Mouse (Mus musculus) thymus, postnatal 4 days (tissue): ENCODE data around the gene Rabggta.
A peak's percentile ranks its signal among the peaks of the same experiment; 100 is the strongest.

Experiments
- DNase-seq: peaks from one replicate; pipeline ENCODE4 v3.0.0; 2021

The Rabggta gene

DNA sequence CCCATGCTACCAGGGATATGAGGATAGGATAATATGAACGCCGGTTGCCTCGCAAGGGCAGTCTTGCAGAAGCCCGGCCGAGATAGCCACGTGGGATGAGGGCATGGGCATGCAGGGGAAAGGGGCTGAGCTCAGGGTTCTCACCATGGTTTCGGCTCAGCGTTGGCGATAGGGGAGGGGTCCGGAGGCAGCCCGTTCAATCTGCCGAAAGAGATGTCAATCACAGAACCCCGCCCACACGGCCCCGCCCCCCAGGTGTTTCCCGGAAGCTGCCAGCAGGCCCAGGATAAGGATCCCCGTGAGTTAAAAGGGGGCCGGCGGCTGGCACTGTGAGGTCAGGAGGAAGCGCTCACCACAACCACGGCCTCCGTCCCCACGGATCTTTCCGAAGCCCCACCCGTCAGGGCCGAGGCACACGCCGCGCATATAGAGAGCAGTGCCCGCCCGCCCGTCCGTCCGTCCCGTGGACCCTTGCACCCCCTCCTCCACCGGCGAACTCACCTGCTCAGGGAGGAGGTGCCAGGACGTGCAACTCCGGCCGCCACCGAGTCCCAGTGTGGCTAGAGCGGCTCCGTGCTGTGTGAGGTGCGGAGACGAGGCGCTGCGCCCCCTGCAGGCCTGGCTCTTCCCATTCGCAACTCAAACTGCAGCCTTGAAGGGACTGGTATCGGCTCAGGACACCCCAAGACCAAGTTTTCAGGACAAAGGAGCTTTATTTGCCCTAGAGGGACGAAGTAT, at the start of gene Rabggta:
Gene Rabggta (minus strand): TSS at position 564 of the 738 bp plus-strand sequence.
- peak; percentile 99 for DNase-seq

DNA sequence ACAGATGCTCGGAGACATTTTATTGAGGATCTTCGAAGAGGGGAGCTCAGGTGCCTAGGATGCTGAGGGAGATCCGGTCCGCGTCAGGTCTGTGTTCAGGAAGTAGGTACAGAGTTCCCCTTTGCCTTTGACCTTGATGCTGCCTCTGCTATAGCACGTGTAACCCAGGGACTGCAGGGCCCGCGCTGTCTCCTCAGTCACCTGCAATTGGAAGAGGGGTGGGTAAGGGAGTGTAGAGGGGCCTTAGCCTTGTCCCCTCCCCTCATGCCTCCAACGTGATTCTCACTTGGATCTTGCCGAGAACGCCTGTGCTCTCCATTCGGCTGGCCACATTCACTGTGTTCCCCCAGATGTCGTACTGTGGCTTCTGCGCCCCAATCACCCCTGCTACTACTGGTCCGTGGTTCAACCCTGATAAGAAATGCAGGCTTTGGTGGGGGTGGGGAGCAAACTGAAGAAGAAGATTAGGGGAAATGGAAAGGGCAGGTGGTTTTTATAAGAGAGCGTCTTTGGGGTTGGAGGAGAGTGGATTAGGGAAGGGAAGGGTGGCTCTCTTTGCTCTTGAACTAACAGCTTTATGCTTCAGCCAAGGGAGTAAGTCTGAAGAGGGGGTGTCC, 47.1 kb upstream of the Rabggta start:
- no peak for DNase-seq

DNA sequence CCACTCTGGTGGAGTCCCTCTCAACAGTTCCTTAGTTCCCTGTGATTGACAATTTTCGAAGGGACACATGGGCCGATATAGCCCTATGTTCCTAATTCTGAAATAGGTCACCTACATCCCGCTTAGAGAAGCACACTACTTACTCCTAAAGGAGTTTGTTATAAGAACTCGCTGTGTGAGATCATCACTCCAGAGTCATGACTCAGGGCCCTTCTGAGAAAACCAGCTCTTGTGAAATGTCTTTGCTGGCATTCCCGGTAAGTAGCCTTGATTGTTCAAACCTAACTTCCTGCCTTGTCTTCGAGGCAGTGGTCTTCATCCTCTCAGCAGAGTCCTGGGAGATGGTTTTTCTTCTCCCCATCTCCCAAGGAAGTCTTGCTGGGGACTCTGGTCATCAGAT, 46.5 kb upstream of the Rabggta start:
- no peak for DNase-seq

DNA sequence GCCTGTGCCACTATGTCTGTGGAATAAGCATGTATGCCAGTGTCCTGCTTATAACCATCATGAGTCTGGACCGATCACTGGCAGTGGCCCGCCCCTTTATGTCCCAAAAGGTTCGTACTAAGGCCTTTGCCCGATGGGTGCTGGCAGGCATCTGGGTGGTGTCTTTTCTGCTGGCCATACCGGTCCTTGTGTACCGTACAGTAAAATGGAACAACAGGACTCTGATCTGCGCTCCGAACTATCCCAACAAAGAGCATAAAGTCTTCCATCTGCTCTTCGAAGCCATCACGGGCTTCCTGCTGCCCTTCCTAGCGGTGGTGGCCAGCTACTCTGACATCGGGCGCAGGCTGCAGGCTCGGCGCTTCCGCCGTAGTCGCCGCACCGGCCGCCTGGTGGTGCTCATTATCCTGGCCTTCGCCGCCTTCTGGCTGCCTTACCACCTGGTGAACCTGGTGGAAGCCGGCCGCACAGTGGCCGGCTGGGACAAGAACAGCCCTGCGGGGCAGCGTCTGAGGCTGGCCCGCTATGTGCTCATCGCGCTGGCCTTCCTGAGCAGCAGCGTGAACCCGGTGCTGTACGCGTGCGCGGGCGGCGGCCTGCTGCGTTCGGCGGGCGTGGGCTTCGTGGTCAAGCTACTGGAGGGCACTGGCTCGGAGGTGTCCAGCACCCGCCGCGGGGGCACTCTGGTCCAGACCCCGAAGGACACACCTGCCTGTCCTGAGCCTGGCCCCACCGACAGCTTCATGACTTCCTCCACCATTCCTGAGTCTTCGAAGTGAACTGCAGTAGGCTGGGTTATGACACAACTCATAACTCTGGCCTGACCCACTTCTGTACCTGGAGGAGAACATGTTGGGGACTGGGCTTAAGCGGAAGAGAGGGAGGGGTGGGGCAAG, 45.7 kb upstream of the Rabggta start:
- peak; percentile 54 for DNase-seq

DNA sequence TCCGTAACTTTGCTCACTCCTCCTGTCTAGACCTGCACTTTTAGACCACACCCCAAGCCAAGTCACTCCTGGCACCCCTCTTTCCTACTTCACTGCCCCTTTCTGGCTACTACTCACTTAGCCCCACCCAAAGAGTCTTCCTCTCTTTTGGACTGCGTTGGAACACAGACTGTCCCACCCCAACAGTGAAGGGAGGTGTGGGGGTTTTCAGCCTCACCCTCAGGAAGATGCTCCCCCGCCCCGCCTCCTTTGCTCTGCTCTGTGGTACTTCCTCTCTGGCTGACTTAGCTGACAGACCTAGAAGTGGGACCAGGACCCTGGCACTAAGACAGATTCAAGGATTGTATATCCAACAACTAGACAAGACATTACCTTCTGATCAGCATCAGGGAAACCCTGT, 43.6 kb upstream of the Rabggta start, which contains the start of gene Ltb4r1:
Gene Ltb4r1 (plus strand): TSS at position 267 of the 400 bp plus-strand sequence.
- DNase-seq = peak; percentile 41

DNA sequence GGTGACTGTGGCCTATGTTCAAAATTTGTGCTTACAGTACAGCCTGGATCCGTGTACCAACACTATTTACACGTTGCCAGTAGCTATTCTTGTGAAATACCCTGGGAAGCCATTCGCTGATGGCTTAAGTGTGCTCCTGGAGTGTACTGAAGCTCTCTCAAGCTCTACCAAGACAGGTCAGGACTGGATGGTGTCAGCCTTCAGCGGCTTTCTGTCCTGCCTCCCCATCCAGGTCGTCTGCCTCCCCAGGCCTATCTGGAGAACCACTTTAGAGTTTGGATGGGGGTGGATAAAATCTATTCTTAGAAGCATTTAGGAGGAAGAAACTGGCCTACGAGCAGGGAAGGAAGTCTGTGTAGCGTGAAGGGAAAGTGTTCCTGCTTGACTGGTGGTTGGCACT, 41.1 kb upstream of the Rabggta start:
- DNase-seq = no peak

DNA sequence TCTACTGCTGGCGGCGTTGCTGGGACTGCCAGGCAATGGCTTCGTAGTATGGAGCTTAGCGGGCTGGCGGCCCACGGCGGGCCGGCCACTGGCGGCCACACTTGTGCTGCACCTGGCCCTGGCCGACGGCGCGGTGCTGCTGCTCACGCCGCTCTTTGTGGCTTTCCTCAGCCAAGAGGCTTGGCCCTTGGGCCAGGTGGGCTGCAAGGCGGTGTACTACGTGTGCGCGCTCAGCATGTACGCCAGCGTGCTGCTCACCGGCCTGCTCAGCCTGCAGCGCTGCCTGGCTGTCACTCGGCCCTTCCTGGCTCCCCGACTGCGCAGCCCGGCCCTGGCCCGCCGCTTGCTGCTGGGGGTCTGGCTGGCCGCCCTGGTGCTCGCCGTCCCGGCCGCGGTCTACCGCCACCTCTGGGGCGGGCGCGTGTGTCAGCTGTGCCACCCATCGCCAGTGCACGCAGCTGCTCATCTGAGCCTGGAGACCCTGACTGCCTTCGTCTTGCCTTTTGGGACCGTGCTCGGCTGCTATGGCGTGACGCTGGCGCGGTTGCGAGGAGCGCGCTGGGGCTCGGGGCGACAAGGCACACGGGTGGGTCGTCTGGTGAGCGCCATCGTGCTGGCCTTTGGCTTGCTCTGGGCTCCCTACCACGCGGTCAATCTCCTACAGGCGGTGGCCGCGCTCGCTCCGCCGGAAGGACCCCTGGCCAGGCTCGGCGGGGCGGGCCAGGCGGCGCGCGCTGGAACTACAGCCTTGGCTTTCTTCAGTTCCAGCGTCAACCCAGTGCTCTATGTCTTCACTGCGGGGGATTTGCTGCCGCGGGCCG, 40.1 kb upstream of the Rabggta start:
- peak; percentile 63 for DNase-seq

DNA sequence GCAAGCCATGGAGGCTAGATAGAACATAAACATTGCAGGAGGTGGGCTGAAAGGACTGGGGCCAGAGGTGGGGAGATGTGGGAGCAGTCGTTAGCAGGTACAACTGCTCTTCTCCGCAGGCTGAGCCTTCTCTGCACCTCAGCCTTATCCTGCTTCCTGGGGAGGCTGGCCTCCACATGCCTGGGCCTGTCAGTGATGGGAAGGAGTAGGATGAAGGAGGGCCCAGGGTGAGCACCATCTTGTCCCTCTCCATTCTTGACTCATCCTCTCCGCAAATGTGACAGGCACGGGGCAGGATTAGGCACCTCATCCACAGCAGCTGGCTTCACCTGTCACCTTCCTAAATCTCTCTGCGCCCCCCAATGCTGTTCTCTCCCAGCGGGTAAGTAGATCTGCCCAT, 39.1 kb upstream of the Rabggta start, which contains the start of gene Ltb4r2:
Gene Ltb4r2 (plus strand): TSS at position 266 of the 400 bp plus-strand sequence.
- DNase-seq = no peak

DNA sequence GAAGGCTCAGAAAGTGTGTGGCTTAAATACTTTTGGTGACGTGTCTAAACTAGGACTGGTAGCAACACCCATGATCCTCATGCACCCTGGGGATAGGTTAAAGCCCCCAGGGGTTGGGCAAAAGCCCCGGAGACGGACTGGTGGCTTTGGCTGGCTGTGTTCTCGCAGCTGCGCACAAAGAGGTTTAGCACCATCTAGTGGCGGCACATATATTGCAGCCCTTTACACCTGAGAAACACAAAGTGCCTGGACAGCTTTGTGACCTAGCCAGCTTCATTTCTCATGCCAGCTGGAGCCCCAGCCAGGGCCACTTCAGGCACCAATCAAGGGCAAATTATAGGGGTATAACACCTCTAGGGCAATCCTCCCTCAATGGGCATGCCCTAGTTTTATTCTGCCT, 38.1 kb upstream of the Rabggta start:
- peak; percentile 92 for DNase-seq

DNA sequence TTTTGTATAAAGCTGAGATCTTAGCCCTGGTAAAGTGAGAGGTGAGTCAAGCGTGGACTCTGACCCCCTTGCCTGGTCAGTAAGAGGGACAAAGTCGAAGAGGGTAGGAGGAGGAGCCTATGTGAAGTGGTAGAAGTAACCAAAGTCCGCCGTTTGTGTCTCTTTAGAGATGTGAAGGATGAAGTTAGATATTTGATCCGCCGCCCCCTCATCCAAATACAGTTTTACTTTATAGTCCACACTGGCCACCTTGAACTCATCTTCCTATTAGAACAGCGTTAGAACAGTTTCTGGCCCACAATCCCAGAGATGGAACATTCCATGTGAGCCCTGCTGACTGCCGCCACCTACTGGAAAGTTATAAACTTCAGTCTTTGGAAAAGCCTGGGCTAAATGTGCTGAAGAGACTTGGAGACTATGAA, 36.3 kb upstream of the Rabggta start, which contains the start of gene Cideb:
Gene Cideb (minus strand): TSS at position 96 of the 422 bp plus-strand sequence.
- peak; percentile 39 for DNase-seq

DNA sequence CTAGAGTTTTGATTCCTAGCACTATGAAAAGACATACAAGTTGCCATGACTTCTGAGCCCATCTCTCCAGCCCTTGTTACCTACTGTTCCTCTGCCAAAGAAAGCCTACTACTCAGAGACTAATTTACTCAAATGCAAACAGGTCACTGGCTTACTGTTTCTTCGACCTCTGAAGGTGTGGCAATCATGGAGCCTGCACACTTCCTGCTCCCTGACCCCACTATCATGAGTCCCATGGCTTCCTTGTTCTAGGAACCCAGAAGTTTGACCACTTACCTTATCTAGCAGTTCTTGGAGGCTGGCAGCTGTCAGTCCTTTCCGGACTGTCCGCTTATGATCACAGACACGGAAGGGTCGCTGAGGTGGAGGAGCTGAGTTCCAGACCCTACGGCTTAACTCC, 35.5 kb upstream of the Rabggta start:
- DNase-seq = no peak

DNA sequence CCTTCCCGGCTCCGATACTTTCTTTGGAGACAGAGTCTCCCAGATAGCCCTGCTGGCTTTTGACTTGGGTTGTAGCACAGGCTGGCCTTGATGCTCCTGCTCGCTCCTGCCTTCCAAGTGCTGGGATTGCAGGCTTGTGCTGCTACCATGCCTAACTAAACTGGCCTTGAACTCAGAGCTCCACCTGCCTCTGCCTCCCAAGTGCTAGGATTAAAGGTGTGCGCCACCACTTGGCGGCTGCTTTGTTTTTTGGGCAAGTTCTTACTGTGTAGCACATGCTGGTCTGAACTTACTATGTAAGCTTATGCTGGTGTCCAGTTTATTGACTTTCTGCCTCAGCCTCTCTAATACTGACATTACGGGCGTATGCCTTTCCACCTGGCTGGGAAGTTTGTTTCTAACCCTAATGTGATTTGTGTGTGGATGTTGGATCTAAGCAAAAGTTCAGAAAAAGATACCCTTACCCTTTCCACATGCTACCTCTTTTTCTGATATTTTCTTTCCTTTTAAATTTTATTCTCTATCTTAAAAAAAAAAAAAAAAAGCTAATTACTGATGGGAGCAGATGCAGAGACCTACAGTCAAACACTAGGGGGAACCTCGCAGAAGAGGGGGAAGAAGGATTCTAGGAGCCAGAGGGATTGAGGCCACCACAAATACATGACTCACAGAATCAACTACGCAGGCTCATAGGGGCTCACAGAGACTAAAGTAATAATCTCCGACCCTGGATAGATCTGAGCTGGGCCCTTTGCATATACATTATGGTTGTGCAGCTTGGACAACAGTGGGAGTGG, 25.2 kb upstream of the Rabggta start:
- no peak for DNase-seq

DNA sequence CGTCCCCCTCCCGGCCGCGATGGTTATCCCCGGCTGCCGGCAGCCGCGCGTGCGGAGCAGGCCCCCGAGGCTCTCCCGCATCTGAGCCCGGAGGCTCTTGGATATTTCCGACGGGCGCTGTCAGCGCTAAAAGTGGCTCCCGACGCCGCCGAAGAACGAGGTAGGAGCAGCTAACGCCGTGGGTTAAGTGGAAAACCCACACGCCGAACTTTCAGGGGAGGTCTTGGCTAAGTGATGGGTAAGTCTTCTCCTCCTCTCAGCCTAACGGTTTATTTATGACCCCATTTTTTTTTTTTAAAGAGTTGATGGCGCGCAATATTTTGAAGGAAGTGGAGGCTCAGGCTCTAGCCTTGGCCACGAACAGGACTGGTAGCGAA, 23.8 kb upstream of the Rabggta start:
- no peak for DNase-seq

DNA sequence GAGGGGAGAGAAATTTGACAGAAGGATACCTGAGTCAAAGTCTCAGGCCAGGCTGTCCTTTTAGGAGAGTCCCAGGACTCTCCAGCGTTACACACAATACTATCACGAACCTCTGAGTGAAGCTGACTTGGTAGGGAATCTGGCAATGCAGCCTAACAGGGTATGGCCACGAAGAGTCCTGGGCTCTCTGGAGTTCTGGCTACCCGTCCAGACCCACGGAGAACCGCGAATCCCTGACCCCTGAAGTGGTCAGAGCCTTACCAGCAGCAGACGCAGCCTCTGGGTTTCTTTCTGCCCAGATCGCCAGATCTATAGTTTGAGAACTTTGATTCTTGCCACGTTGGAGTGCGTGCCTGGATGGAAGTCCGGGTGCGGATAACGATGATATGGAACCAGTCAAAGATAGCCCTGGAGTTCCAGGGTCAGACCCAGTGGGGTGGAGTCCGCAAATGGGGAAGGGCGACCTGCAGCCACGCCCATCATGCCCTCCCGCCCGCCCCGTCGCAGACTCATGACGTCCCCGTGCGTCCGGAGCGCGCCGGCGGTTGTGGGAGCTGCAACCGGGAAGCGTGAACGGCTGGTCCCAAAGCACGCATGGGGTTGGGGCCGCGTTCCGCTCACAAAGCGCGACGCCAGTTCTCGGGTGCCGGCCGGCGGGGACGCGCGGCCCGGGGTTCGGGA, 23.3 kb upstream of the Rabggta start, which contains the start of the genes Dhrs1 and Nop9:
Gene Dhrs1 (minus strand): TSS at position 511 of the 681 bp plus-strand sequence.
Gene Nop9 (plus strand): TSS at position 514 of the 681 bp plus-strand sequence.
- DNase-seq = peak; percentile 92

DNA sequence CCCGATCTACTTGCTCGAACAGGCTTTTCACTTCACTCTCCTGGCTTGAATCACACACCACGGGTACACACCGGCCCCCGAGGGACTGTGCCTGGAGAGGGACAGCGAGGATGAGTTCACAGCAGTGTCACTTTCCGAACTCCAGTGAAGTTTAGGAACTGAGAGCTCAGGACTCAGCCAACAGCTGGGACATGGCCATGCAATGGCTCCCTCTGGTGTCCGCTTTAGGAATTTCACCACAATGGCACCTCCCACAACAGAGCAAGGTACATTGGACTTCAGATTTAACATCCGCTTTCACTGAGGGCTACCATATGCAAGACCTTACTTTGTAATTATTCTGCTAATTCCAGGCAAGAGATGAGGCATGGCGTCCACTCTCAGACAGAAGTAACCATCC, 21.6 kb upstream of the Rabggta start:
- DNase-seq = peak; percentile 92

DNA sequence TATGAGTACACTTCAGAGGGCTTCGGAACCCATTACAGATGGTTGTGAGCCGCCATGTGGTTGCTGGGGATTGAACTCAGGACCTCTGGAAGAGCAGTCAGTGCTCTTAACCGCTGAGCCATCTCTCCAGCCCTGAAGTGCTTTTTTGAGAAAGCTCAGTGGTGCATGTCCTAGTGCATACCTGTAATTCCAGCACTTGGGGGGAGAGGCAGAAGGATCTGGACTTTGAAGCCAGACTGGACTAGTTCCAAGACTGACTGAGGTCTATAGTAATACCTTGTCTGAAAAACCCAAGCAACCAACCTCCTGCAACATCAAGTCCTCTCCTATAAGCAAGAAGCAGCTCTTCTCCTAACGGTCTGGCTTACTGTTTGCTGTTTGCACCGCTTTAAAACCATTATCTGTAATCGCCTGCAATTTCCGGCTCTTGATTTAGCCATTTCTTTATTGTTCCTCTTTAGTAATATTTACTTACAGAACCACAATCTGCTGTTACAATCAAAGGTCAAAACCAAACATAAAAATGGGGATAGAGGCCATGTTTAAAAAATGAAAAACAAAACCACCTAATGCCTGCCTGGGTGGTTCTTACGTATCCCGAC, 15.1 kb upstream of the Rabggta start:
- no peak for DNase-seq

DNA sequence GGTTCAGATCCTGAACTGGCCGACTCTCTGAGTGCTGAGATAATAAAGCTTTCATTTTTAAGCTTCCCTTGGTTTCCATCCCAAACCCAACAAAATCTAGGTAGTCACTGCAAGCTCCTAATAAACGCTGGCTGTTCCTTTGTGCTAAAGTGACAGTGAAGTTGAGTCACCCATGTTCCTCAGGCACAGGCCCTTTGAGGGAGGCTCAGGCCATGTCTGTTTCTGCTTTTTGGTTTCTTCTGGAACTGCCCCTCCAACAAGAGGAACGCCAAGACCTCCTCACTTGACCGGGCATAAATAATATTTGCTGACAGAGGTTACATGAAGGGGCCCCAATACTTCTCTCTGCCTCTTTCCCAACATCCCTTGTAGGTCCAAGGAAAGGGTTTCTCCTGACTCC, 13.7 kb upstream of the Rabggta start:
- DNase-seq = no peak

DNA sequence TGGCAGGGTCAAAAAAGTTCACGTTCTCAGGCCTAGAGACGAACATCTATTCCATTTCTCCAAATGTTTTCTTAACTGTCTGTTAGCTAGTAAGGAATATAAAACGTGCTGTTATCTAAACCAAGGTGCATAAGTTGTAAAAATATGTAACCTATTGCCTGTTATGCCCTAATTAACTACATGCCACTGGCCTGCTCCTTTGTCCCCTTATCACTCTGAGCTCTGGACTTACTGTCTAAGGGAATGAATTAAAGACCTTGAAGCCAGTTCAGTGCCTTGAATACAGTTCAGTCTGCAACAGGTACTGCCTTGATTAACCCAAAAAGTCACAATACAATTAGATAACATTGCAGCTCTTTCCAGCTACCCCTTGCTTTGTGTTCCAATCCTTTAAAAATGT, 13.3 kb upstream of the Rabggta start:
- DNase-seq = no peak

DNA sequence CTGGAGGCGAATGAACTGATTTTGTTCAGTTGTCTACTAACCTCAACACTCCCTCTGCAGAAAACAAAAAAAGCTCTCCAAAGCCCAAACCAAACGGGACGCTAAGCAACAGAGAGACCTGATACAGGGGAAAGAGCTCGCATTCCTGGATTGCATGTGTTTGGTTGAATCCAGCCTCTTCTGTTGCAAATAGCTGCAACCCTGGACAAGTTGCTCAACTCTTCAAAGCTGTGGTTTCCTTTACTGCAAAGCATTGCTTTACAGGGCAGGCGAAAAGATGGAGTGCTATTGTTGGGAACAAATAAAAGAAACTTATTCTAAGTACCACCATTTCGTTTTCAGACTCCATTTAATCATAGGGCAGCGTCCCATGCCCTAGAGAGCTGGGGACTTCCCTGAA, 12.8 kb upstream of the Rabggta start:
- no peak for DNase-seq

DNA sequence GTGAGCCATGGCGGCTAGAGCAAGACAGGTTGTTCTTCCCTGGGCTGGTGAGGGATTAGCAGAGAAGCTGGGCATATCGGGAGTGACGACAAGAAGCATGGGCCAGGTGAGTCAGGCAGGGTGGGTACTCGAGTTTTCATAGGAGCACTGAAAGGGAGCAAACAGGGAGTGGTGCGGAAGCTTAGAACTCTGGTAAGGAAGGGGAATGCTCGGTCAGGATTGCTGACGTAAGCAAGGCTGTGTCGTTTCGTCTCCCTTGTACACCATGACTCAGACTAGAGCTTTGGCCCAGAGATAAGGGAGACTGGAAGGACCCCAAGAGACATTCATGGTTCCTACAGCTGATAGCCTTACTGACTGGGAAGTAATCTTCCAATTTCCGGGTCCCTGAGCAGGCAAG, 11.8 kb upstream of the Rabggta start:
- DNase-seq = no peak
